Mouse (Mus musculus): ENCODE results near the gene Osbpl2. TPM values are rescaled to one million over a fixed set of nuclear protein-coding genes. Genes with fewer than 3 reads are reported as not detected.

Osbpl2 gene
- total and polyA plus RNA-seq, 3 experiments = 11.4 to 15.6 (median 12.8) TPM

DNA sequence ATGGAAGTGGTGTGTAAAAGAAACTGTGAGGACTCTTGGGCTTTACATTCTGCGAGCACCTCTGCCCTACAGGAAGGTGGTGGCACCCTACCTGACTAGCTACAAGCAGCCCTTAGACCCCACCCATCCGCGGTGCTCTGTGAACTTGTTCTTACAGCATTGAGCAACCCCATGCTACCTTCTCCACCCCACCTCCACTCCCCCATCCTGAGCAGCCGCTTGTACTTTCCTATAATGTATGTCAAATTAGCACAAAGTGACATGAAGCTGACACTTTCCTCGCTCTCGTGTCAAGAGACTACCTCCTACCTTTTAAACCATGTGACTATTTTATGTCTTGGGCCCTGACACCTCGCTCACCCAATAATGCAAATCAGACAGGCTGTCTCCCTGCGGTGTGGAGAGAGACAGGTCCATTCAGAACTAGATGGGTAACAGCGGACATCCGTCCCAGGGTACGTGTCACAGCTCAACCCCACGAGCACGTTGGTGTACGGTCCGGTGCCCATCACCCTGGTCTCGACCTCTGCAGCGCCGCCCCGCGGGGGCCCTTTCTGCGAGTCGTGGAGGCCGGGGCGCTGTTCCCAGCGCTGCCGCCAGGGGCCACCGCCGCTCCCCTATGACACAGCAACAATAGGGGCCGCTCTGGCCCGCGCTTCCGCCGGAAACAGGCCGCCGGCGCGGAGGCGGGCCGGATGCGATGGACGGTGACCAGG, 51.9 kb downstream of the Osbpl2 start, which contains the start of gene Adrm1:
Adrm1 (plus strand) TSS at position 680 of the 716 bp plus-strand sequence.
- in situ Hi-C loops (cut with MboI; ENCODE audit: low pct_ligation_motif_present, low pct_unique_long_range_greater_than_20kb, low sequenced_read_pairs) (no loop called here), dilution Hi-C loops (cut with MboI; ENCODE audit: extremely low pct_ligation_motif_present, extremely low pct_unique_long_range_greater_than_20kb, low sequenced_read_pairs) (no loop called here)
- Histone ChIP-seq H3K79me2 (replicated peaks; ENCODE audit: control insufficient read depth, extremely low read depth, insufficient read depth, poor library complexity, severe bottlenecking) (peaks cover 22% of the 10 kb centered on the region), H3K4me2 (ENCODE audit: insufficient read depth, low read depth, poor library complexity, severe bottlenecking) (peak within 1 kb of the TSS; percentile 76), H3K4me1 (ENCODE audit: control insufficient read depth in 1 of 2, insufficient read depth in 2 of 2) (peaks cover 6 to 28% of the 10 kb centered on the region in 2 experiments; a peak in 3 of 4 replicates), H3K9ac (ENCODE audit: insufficient read depth, low read depth) (peak within 1 kb of the TSS; percentile 97), H3K27me3 (replicated peaks) (no peaks in the 10 kb centered on the region), H3K27ac (ENCODE audit: insufficient read depth, low read depth) (peak within 1 kb of the TSS; percentile 63), H3K4me3 (replicated peaks in 1 of 3; ENCODE audit: low read depth in 2 of 3, low read length in 2 of 3, poor library complexity in 1 of 3) (peak within 1 kb of the TSS; percentile 85 to 97 (median 97)), H3K36me3 (replicated peaks in 1 of 2; ENCODE audit: control insufficient read depth in 1 of 2, insufficient read depth in 1 of 2, low read length in 1 of 2) (peaks cover 28 to 50% of the 10 kb centered on the region in 2 experiments), H3K9me3 (replicated peaks; ENCODE audit: low read length) (no peaks in the 10 kb centered on the region)
- peak; percentile 92 for DNase-seq (ENCODE audit: extremely low read depth)
- TF ChIP-seq SMC3 (IDR thresholded peaks at IDR 0.05; ENCODE audit: low read depth, low read length) = peak; percentile 75
- 0 out of 2 replicates have a peak, but pooled peaks have one; percentile 20 for TF ChIP-seq USF2 (conservative IDR thresholded peaks at IDR 0.05; ENCODE audit: low read depth, low read length)
- peak; percentile 73; the same call in 1 of the 2 replicates for TF ChIP-seq MEF2A (IDR thresholded peaks at IDR 0.05; ENCODE audit: borderline replicate concordance, low read depth, low read length)
- TF ChIP-seq MAFK (IDR thresholded peaks at IDR 0.05; ENCODE audit: insufficient replicate concordance, low read length) = peak; percentile 96
- TF ChIP-seq USF1 (IDR thresholded peaks at IDR 0.05; ENCODE audit: low read depth, low read length) = peak; percentile 32; the same call in 1 of the 2 replicates
- 0 out of 2 replicates have a peak, but pooled peaks have one; percentile 27 for TF ChIP-seq JUND (conservative IDR thresholded peaks at IDR 0.05; ENCODE audit: low read depth, low read length)
- no peak for TF ChIP-seq MAZ (IDR thresholded peaks at IDR 0.05; ENCODE audit: low read depth, low read length)
- TF ChIP-seq HCFC1 (IDR thresholded peaks at IDR 0.05; ENCODE audit: low read depth, low read length) = peak; percentile 94
- peak; percentile 70; the same call in 1 of the 2 replicates for TF ChIP-seq POLR2A (IDR thresholded peaks at IDR 0.05; ENCODE audit: low read depth, low read length)
- TF ChIP-seq TBP (conservative IDR thresholded peaks at IDR 0.05; ENCODE audit: low read depth, low read length) = no peak
- TF ChIP-seq ZMIZ1 (IDR thresholded peaks at IDR 0.05; ENCODE audit: low read depth, low read length) = 0 out of 2 replicates have a peak, but pooled peaks have one; percentile 60
- no peak for TF ChIP-seq PAX5 (IDR thresholded peaks at IDR 0.05; ENCODE audit: low read length)
- 0 out of 2 replicates have a peak, but pooled peaks have one; percentile 73 for TF ChIP-seq SIN3A (IDR thresholded peaks at IDR 0.05; ENCODE audit: low read length)
- peak; percentile 79 for TF ChIP-seq MYC (IDR thresholded peaks at IDR 0.05; ENCODE audit: low read depth, low read length)
- peak; percentile 78; the same call in 1 of the 2 replicates for TF ChIP-seq GABPA (IDR thresholded peaks at IDR 0.05; ENCODE audit: insufficient replicate concordance, low read depth, low read length)
- peak; percentile 70; the same call in 1 of the 2 replicates for TF ChIP-seq IRF4 (IDR thresholded peaks at IDR 0.05; ENCODE audit: low read depth, low read length)
- no peak for TF ChIP-seq JUN (IDR thresholded peaks at IDR 0.05; ENCODE audit: insufficient read depth, low read depth, low read length)
- TF ChIP-seq E2F4 (IDR thresholded peaks at IDR 0.05; ENCODE audit: insufficient replicate concordance, low read depth, low read length) = no peak
- TF ChIP-seq MXI1 (IDR thresholded peaks at IDR 0.05; ENCODE audit: low read depth, low read length) = peak; percentile 80
- TF ChIP-seq ZC3H11A (IDR thresholded peaks at IDR 0.05; ENCODE audit: low read depth, low read length) = no peak
- peak; percentile 11; the same call in 1 of the 2 replicates for TF ChIP-seq ETS1 (conservative IDR thresholded peaks at IDR 0.05; ENCODE audit: low read depth, low read length)
- peak; percentile 32; the same call in 1 of the 2 replicates for TF ChIP-seq EP300 (IDR thresholded peaks at IDR 0.05; ENCODE audit: low read length)
- TF ChIP-seq KAT2A (IDR thresholded peaks at IDR 0.05; ENCODE audit: insufficient replicate concordance, low read length) = peak; percentile 93
- TF ChIP-seq TCF12 (IDR thresholded peaks at IDR 0.05; ENCODE audit: low read depth, low read length) = peak; percentile 77; the same call in 1 of the 2 replicates
- no peak; the same call in 1 of the 2 replicates for TF ChIP-seq NRF1 (IDR thresholded peaks at IDR 0.05; ENCODE audit: low read depth, low read length)
- peak; percentile 13 to 100; a peak in 2 of 4 replicates for TF ChIP-seq CTCF (conservative IDR thresholded peaks at IDR 0.05 in 1 of 2, IDR thresholded peaks at IDR 0.05 in 1 of 2; ENCODE audit: low read depth in 2 of 2, low read length in 2 of 2)
- 0 out of 2 replicates have a peak, but pooled peaks have one; percentile 31 for TF ChIP-seq CHD1 (IDR thresholded peaks at IDR 0.05; ENCODE audit: low read depth, low read length)
- TF ChIP-seq RCOR1 (conservative IDR thresholded peaks at IDR 0.05; ENCODE audit: low read depth, low read length) = no peak; the same call in 1 of the 2 replicates
- TF ChIP-seq ELF1 (IDR thresholded peaks at IDR 0.05; ENCODE audit: low read depth, low read length) = peak; percentile 90
- no peak for TF ChIP-seq UBTF (IDR thresholded peaks at IDR 0.05; ENCODE audit: low read depth, low read length)
- TF ChIP-seq MAX (IDR thresholded peaks at IDR 0.05; ENCODE audit: low read length) = peak; percentile 84
- TF ChIP-seq CHD2 (IDR thresholded peaks at IDR 0.05; ENCODE audit: low read length) = no peak; the same call in 1 of the 2 replicates
- peak; percentile 20 for TF ChIP-seq RAD21 (IDR thresholded peaks at IDR 0.05; ENCODE audit: low read depth, low read length)
- peak; percentile 41 for TF ChIP-seq BHLHE40 (IDR thresholded peaks at IDR 0.05; ENCODE audit: low read depth, low read length)
- no peak for TF ChIP-seq POLR2AphosphoS2 (IDR thresholded peaks at IDR 0.05; ENCODE audit: low read depth, low read length)
- TF ChIP-seq NELFE (IDR thresholded peaks at IDR 0.05; ENCODE audit: low read depth, low read length) = peak; percentile 68; the same call in 1 of the 2 replicates
- TF ChIP-seq ZNF384 (IDR thresholded peaks at IDR 0.05; ENCODE audit: low read depth, low read length) = no peak
- TF ChIP-seq ZKSCAN1 (IDR thresholded peaks at IDR 0.05; ENCODE audit: borderline replicate concordance, low read depth, low read length) = no peak

Data from CH12.LX (cell line).